Mouse (Mus musculus): ENCODE measurements around the gene Serinc2.
A peak's percentile ranks its signal among the peaks of the same experiment; 100 is the strongest.

Gene Serinc2

DNA sequence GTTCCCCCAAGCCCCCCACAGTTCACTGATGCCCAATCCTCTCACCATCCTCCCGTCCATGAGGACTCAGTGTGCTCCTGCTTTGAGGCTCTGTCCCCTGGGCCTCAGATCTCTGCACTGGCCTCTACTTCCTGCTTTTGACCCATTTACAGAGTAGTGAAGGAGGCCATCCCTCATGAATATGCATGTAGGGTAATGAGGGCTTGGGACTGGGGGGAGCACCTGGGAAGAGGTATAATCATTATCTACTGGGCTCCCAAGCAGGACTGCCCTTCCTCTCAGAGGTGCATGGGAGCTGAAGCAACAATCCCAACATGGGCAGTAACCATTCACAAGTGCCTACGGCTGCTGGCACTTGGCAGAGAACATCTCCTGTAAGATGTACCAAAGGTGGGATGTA is at the start of gene Serinc2:
TSS of gene Serinc2 (minus strand) at position 101 of the 400 bp plus-strand sequence.
- DNase-seq (ENCODE audit: low spot score in 2 of 2): no peak

DNA sequence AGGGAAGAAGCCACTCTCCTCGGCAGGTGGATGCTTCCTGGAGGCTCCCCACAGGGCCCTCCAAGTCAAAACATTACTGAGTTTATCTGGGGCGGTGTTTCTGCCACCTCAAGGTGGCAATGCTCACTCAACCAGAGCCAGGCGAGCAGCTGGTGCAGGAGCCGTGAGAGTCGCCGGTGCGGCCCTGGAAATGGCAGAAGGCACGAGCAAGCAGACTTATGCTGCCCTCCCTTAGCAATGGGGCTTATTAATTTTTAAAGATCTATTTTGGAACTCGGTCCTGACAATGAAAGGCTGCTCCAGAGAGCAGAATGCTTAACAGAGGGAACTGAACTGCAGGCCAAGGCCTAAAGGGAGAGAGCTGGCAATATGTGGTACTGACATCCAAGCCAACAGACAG is 48.4 kb upstream of the Serinc2 start:
- DNase-seq (ENCODE audit: low spot score in 2 of 2): no peak

DNA sequence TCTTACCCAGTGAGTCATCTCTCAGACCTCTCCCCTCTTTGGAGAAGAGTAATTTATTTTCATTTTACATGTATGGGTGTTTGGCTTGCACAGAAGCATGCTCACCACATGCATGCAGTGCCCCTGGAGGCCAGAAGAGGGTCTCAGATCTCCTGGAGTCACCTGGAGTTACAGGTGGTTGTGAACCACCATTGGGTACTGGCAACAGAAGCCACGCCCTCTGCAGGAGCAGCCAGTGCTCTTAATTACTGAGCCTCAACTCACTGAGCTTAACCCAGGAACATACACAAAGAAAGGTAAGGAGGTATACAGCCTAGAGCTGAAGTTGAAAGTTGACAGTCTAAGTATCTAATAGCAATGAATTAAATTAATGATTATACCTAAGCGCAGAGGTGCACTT is 46.4 kb upstream of the Serinc2 start:
- no peak for DNase-seq (ENCODE audit: low spot score in 2 of 2)

- no peak for DNase-seq (ENCODE audit: low spot score in 2 of 2)
Observed at GRCm38 (mm10) chr4:130323607-130324006, 44.6 kb upstream of the Serinc2 start.

- DNase-seq (ENCODE audit: low spot score in 2 of 2): no peak
Observed at GRCm38 (mm10) chr4:130323165-130323564, 44.2 kb upstream of the Serinc2 start.

DNA sequence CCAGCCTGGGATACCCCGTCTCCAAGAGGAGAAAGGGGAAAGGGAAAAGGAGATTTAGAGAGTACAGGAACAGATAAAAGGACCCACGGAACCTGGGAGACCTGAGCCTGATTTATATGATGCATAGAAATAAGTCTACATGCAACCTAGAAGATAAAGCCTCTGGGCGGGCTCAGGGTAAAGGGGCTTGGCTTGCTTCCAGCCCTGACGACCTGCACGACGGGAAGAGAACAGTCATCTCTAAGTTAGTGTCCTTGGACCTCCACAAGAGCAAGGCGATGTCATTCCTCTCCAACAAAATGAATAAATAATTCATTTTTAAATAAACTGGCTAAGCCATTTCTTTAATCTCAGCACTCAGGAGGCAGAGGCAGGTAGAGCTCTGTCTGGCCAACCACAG is 43.6 kb upstream of the Serinc2 start:
- DNase-seq (ENCODE audit: low spot score in 2 of 2): no peak

GRCm38 (mm10) chr4:130321640-130322039 is 42.6 kb upstream of the Serinc2 start:
- DNase-seq (ENCODE audit: low spot score in 2 of 2): no peak

GRCm38 (mm10) chr4:130319564-130319963 is 40.6 kb upstream of the Serinc2 start:
- DNase-seq (ENCODE audit: low spot score in 2 of 2): no peak

- no peak for DNase-seq (ENCODE audit: low spot score in 2 of 2)
Observed at GRCm38 (mm10) chr4:130318122-130318521, 39.1 kb upstream of the Serinc2 start.

DNA sequence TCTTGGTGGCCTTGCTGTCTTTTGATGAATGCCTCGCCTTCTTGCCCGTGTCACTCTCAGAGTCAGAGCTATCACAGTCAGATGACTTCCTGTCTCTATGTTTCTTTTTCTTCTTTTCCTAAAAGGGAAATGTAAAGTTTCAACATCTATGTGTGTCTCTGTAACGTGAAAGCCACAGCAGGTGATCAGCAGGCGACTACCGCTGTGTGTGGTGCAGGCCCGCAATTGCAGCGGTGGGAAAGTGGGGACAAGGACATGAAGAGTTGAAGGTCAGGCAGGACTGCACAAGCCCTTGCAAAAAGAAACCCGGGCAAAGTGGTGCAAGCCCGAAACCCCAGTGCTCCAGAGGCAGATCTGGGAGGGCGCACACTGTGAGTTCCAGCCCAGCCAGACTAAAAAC is 37.7 kb upstream of the Serinc2 start:
- no peak for DNase-seq (ENCODE audit: low spot score in 2 of 2)

- DNase-seq (ENCODE audit: low spot score in 2 of 2): no peak
Observed at GRCm38 (mm10) chr4:130315771-130316527, 36.9 kb upstream of the Serinc2 start.

DNA sequence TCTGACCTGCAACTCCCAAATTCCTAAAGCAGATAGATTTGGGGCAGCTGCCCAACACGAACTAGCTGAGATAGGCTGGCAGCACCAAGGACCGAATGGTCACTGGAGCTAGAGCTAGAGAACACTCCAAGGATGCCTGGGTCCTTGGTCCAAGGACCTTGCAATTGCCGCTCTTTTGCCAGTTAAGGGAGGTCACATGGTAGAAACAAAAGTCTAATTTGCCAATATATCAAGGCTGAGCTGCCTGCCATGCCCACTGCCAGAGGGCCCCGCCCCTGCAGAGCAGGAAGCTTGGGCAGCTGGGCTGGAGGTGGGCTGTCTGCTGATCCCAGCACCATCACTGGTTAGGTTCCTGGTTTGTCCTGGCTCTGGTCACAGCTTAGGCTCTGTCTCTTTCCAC is 34.5 kb upstream of the Serinc2 start:
- DNase-seq (ENCODE audit: low spot score in 2 of 2): no peak

GRCm38 (mm10) chr4:130312526-130312925 is 33.5 kb upstream of the Serinc2 start:
- no peak for DNase-seq (ENCODE audit: low spot score in 2 of 2)

DNA sequence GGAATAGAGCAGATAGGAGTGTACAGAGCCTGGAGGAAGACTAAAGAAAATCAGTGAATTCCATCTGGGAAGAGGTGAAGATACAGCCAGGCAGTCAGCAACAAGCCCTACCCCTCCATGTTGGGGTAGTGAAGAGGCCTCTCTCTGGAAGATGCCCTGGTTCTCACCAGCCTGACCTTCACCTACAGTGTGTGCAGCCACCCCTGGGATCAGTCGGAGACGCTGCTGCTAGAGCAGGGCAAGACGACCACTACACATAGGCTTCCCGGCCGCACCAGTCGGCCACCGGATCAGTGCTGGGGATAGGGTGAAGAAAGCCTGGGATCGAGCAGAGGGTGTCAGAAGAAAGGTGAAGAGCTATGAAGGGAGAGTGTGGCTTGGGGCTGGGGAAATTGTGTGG is 30.2 kb upstream of the Serinc2 start:
- no peak for DNase-seq (ENCODE audit: low spot score in 2 of 2)

DNA sequence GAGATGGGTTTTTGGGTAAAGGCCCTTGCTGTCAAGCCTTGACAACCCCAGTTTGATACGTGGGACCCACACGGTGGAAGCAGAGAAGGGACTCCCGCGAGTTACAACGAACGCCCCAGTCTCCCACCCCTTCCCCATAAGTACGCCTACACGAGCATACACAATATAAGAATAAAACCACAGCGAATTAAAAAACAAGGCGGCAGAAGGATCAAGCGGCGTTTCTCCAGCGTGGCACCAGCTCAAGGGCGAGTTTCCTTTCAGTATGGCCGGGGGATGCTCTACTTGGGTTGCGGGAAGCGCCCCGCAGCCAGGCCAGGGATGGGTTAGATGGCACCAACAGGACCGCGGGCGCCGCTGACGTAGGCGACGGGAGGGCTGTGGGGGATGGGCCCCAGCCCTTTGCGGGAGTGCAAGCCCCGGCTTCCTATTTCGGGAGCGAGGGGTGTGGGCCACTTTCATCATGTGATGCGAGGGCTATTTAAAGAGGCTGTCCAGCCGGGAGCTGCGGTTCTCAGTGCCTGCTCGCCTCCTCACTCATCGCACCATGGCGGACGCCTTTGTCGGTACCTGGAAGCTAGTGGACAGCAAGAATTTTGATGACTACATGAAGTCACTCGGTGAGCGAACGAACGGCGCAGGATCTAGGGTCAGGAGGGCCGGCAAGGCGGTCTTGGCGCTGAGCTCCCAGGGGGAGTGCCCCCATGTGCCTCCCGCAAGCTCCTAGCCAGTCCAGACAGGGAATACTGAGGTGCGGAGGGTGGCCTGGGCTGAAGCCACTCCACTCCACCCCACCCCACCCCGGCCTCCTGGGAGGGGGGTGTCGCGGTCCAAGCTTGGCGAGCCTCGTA is 29.5 kb upstream of the Serinc2 start, which contains the start of the genes Fabp3 and Gm10570:
TSS of gene Fabp3 (plus strand) at position 365 of the 851 bp plus-strand sequence.
TSS of gene Gm10570 (minus strand) at position 444 of the 851 bp plus-strand sequence.
- peak; percentile 27 to 41 for DNase-seq (ENCODE audit: low spot score in 2 of 2)

- peak; percentile 10 to 30 for DNase-seq (ENCODE audit: low spot score in 2 of 2)
Observed at GRCm38 (mm10) chr4:130307851-130308230, 28.8 kb upstream of the Serinc2 start.

DNA sequence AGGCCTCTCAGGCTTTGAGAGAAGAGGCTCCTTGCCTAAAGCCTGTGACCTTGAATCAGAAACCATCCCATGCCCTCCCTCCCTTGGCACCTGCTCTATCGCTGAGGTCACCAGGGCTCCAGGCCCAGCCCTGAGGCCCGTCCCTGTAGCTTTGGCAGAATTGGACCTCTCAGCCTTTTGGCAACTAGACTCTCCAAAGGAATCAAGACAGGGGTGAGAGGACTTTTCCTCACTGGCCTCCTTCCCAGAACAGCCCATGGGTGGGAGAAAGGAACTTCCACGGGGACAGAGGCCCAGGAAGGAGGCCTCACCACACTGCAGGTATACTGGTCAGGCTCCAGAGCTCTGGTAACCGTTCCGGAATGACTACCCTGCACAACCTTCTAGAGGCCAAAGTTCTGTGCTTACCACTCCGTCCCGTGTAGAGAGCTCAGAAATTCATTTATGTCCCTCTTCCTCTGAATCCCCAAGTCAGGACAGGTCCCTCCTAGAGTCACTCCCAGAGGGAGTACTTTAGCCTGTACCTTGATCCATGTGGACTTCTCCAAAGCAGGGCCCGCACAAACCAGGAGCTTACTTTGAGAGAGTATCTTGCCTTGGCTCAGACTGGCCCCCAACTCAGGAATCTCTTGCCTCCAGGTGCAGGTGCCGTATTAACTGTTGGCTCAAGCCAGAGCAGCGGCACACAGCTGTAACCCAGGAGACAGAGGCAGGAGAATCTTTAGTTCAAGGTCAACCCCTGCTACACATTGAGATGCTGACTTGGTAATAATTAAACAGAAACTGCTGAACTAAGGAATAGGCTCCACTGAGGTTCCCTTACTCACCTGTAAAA is 28.0 kb upstream of the Serinc2 start:
- no peak for DNase-seq (ENCODE audit: low spot score in 2 of 2)

- DNase-seq (ENCODE audit: low spot score in 2 of 2): no peak
Observed at GRCm38 (mm10) chr4:130304746-130305145, 25.7 kb upstream of the Serinc2 start.

- no peak for DNase-seq (ENCODE audit: low spot score in 2 of 2)
Observed at GRCm38 (mm10) chr4:130302285-130302870, 23.4 kb upstream of the Serinc2 start.

GRCm38 (mm10) chr4:130299629-130300018 is 20.6 kb upstream of the Serinc2 start:
- DNase-seq (ENCODE audit: low spot score in 2 of 2): no peak

GRCm38 (mm10) chr4:130298877-130299628 is 20.0 kb upstream of the Serinc2 start:
- no peak for DNase-seq (ENCODE audit: low spot score in 2 of 2)

Data from urinary bladder, adult 18-20 months (tissue).